Mouse (Mus musculus): ENCODE results near the gene Pfn3. TPM values are rescaled to one million over a fixed set of nuclear protein-coding genes. Genes with fewer than 3 reads are reported as not detected.

Gene Pfn3
- total RNA-seq, 2 experiments from 2014 or later: not detected

DNA sequence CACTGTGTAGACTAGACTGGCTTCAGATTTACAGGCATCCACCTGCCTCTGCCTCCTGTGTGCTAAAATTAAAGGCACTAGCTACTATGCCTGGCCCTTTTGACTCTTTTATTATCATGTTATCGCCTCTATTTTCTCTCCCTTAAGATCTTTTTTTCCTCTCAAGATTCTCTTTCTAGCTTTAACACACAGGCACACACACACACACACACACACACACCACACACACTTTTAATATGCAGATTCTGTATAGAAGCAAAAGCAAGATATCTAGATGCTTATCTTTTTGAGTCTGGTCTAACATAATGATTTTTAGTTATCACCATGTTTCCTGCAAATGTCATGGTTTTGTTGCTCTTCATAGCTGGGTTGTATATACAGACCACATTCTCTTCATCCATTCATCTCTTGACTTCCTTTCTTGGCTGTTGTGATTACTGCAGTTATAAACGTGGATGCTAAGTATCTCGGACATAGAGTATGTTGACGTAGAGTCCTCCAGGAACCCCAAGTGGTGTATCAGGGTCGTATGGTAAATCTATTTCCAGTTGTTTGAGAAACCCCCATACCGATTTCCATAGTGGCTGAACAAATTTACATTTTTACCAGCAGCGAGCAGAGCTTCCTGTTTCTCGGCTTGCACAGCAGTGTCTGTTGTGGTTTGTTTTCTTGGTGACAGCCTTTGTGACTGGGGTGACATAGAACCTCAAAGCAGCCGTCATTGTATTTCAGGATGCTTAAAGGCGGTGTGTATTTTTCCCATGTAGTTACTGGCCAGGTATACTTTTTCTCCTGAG lies 17.1 kb upstream of the Pfn3 start:
- no peak for ATAC-seq (replicated peaks; ENCODE audit: low FRiP score, low TSS enrichment, poor library complexity, severe bottlenecking)

DNA sequence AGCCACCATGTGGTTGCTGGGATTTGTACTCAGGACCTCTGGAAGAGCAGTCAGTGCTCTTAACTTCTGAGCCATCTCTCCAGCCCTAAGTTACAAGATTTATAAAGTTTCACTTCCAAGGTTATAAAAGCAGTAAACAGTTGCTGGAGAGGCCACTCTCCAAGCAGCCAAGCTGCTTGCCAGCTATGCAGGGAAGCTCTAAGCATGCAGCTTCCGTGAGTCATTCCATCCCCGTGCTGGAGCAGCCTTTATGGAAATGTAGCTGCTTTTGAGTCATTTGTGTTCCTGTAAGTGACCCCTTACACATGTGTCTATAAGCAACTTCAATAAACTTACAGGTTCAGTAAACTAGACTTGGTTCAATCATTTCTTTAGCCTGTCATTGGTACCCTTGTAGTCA lies 15.5 kb upstream of the Pfn3 start:
- no peak for ATAC-seq (replicated peaks; ENCODE audit: low FRiP score, low TSS enrichment, poor library complexity, severe bottlenecking)

DNA sequence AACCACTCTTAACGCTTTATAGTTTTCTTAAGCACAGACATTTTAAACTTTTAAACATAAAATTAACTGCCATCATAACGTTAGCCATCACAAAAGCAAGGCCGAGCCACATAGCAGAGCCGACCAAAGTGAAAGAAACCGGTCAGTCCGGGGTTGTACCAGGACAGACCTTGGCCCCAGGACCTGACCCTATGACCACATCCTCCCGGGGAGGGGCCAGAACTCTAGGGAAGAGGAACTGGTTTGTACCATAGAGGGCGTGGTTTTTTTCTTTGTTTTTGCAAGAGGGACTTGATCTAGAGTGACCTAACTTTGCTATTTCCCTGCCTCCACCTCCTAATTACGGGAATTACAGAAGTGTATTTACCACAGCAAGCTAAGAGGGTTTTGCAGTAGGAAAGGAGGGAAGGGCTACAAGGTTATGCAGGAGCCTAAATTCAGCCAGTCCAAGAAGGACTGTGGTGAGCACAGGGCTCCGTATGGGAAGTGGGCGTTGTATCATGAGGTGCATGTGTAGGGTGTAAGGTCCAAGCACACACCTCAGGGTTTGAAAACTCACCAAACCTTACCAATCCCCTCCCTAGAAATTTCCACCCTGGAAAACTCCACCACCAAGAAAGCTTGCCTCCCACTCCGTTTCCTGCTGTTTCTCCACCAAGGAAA lies 14.3 kb upstream of the Pfn3 start:
- no peak for ATAC-seq (replicated peaks; ENCODE audit: low FRiP score, low TSS enrichment, poor library complexity, severe bottlenecking)

GRCm38 (mm10) chr13:55426613-55427012 lies 11.6 kb upstream of the Pfn3 start, which contains the start of gene F12:
Gene F12 (minus strand): TSS chr13:55426793.
- no peak for ATAC-seq (replicated peaks; ENCODE audit: low FRiP score, low TSS enrichment, poor library complexity, severe bottlenecking)

- ATAC-seq (replicated peaks; ENCODE audit: low FRiP score, low TSS enrichment, poor library complexity, severe bottlenecking): peak; percentile 43
Observed at GRCm38 (mm10) chr13:55420933-55421800, 6.1 kb upstream of the Pfn3 start.

- no peak for ATAC-seq (replicated peaks; ENCODE audit: low FRiP score, low TSS enrichment, poor library complexity, severe bottlenecking)
Observed at GRCm38 (mm10) chr13:55420018-55420932, 5.2 kb upstream of the Pfn3 start.

GRCm38 (mm10) chr13:55419142-55419541 lies 4.1 kb upstream of the Pfn3 start:
- ATAC-seq (replicated peaks; ENCODE audit: low FRiP score, low TSS enrichment, poor library complexity, severe bottlenecking): no peak

DNA sequence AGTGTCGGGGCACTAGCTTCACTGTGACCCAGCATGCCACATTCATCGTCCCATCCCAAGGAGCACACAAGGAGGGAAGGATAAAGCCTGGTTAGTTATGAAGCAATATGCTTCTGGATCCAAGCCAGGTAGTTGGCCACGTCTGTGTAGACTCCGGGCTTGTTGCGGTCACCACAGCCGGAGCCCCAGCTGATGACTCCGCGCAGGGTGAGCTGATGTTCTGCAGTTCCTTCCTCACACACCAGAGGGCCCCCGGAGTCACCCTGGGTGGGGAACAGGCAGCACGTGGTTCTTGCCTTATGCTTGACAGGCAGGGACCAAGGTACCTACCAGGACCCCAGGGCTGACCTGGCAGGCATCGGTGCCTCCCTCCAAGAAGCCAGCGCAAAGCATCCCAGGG lies 3.0 kb upstream of the Pfn3 start:
- ATAC-seq (replicated peaks; ENCODE audit: low FRiP score, low TSS enrichment, poor library complexity, severe bottlenecking): peak; percentile 68

GRCm38 (mm10) chr13:55413333-55413732 lies 1.7 kb downstream of the Pfn3 start:
- peak; percentile 78 for ATAC-seq (replicated peaks; ENCODE audit: low FRiP score, low TSS enrichment, poor library complexity, severe bottlenecking)

GRCm38 (mm10) chr13:55412643-55413307 lies 2.3 kb downstream of the Pfn3 start:
- ATAC-seq (replicated peaks; ENCODE audit: low FRiP score, low TSS enrichment, poor library complexity, severe bottlenecking): peak; percentile 81

GRCm38 (mm10) chr13:55411826-55412225 lies 3.2 kb downstream of the Pfn3 start:
- no peak for ATAC-seq (replicated peaks; ENCODE audit: low FRiP score, low TSS enrichment, poor library complexity, severe bottlenecking)

DNA sequence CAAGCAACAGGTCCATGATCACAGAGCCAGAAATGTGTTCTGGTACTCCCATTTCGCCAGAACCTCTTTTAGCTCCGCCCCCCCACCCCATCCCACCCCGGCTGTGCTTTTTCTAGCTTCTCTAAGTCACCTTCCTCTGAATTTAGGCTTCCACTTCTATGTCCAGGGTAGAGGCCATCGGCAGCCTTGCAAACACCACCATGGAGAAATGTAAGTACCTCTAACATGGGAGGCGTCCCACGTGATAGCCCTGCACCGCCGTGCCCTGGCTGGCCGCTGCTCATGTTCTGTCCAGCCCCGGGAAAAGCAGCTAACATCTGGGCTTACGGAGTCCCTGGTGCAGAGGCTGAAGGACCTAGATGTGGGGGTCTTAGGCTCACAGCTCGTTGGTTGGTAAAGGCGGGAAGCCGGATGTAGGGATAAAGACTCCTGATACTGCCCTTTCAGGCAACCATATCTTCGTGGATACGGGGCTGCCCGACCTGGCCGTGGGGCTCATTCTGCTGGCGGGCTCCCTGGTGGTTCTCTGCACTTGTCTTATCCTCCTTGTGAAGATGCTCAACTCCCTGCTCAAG lies 6.4 kb downstream of the Pfn3 start:
- no peak for ATAC-seq (replicated peaks; ENCODE audit: low FRiP score, low TSS enrichment, poor library complexity, severe bottlenecking)

GRCm38 (mm10) chr13:55407341-55407740 lies 7.7 kb downstream of the Pfn3 start:
- no peak for ATAC-seq (replicated peaks; ENCODE audit: low FRiP score, low TSS enrichment, poor library complexity, severe bottlenecking)

DNA sequence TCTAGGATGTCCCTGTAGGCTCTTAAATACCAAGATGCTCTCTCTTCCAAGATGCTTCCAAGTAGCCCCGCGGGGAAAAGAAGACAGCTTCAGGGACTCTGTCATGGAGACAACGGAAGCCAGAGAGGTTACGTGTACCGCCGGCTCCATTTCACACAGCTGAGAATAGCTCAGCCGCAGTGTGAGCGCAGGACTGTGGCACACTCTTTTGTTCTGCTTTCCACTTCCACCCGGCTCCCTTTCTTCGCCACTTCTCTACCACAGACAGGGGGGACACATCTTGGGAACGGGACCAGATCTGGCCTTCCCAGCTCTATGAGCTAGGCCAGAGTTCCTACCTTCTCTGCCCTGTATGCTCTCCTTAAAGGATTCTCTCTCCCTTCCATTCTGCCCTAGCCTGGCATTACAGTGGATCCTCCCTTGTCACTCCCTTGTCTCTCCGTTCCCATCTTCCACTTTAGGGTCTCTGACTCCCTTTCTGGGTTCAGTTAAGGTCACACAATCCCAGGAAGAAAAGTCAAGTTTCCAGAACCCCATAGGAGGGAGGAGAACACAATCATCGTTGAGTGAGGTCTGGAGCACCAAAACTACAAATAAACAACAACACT lies 9.1 kb downstream of the Pfn3 start:
- no peak for ATAC-seq (replicated peaks; ENCODE audit: low FRiP score, low TSS enrichment, poor library complexity, severe bottlenecking)

DNA sequence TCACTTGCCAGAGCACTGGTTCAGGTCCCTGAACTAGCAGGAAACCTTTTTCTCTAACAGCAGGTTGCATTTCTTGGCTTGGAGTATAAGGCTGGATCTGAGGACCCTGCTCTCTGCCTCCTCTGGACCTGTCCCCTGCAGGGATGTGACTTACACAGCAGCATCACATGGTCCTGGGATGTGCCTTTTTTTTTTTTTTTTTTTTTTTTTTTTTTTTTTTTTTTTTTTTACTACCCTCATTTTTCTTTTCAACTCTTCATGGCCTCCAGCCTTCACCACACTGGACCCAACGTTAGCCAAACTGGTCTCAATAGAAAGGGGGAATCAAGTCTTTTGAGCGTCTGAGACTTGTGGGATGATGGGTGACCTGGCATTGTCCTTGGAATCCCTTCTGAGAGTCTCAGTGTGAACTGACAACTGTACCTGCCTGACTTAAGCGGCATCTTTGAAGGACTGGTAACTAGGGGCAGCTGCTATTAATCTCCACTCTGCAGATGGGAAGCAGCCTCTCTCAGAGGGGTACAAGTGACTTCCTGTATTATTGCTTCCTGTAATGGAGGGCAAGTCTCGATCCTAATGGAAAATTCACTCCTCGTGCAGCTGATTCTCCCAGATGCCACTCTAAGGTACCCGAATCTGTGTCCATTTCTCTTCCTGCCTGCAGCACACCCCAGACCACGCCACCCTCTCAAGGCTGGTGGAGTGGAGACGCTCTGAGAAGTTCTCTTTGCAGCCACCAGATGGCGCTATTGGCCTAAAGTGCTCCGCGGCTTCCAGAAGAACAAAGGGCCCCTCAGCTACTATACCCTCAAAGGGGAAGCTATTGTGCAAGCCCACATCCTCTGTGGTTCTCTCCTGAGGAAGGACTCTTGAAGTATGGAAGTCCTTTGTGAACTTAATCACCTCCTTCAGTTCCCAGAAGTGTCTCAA lies 9.9 kb downstream of the Pfn3 start:
- ATAC-seq (replicated peaks; ENCODE audit: low FRiP score, low TSS enrichment, poor library complexity, severe bottlenecking): peak; percentile 73

DNA sequence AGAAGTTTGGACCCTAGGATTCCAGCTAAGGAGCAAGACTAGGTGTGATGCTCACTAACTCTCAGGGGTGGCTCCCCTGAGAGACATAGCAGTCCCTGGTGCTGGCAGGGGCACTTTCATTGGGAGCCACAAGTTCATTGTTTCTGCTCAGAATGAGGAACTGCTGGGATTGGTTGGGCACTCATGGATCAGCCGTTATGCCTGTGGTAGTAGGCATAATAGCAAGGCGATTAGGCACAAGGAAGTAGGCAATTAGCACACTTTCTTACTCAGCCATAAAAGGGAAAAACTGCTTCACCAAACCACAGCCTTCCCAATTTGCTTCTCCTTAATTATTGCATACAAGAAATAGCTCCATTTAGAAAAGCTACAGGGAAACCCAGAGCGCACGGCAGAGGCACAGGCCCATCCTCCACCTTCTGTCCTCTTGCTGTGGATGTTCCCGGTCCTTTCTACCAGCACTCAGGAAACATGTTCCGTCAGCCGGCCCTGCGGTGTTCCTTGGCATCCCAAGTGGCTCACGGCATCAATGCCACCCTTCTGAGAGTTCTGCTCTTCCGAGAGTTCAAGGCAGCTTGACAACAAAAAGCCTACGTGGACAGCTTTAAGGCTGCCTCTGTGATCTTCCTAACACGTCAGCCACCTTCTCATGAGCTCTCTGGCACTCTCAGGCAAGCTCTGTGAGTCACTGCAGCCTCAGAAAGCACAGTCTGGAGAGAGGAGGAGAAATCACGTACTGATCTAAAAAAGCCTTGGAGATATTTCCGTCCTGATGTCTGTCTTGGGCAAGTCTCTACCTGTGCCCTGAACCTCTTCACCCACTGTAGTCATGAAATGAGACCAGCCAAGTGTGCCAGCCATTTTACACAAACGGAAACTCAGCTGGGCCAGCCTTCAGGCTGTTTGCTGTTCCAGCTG lies 10.8 kb downstream of the Pfn3 start:
- no peak for ATAC-seq (replicated peaks; ENCODE audit: low FRiP score, low TSS enrichment, poor library complexity, severe bottlenecking)

Measured in megakaryocyte-erythroid progenitor cell, adult 5-6 weeks (primary cell).